Mouse (Mus musculus): Measurements from ENCODE around the gene Ifna9. TPM values are rescaled to one million over a fixed set of nuclear protein-coding genes. Genes with fewer than 3 reads are reported as not detected.
"Not testable (repeated sequence)": the region's sequence is repeated elsewhere in the genome, so short reads cannot be mapped to it uniquely, and the experiment has no call there.

Gene Ifna9
- not detected in 2 replicates for polyA plus RNA-seq (2015; fragmentation: Nextera tagmentation; extraction: Ambion mirVana)

DNA sequence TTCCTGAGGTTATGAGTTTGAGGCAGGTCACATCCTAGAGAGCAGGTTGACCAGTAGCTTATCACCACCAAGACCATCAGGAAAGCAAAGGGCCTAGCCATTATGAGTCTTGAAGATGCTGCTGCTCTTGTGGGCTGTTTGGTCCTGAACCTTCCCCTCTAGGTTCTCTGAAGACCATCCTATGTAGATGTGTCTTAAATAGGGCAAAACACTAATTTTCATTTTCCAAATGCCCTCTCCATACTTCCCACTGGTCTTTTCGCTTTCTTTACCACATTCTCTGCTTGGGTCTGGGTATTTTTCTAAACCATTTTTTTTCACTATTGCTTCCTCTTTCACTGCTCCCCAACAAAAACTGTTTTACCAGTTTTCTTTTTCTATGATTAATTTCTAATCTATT, at the start of gene Ifna9:
Gene Ifna9 (minus strand): TSS at position 101 of the 400 bp plus-strand sequence.
- H3K4me2 ChIP-seq (ENCODE audit: low read depth, low read length): no peak within 1 kb of the TSS
- no peaks in the 10 kb centered on the region for H3K9me3 ChIP-seq (replicated peaks; ENCODE audit: control insufficient read depth, low read length)
- no peak within 1 kb of the TSS for H3K27ac ChIP-seq (ENCODE audit: low read length)
- 73% methylated on average over 1 of the region's 1 CpGs for WGBS
- H3K9ac ChIP-seq (ENCODE audit: low read length): no peak within 1 kb of the TSS
- no peak for ATAC-seq (replicated peaks; ENCODE audit: extremely low read depth, insufficient read depth, low FRiP score)
- H3K36me3 ChIP-seq (ENCODE audit: control insufficient read depth, insufficient read depth): no peaks in the 10 kb centered on the region
- H3K27me3 ChIP-seq (ENCODE audit: control insufficient read depth, insufficient read depth, low read length): no peaks in the 10 kb centered on the region
- no peaks in the 10 kb centered on the region for H3K4me1 ChIP-seq (ENCODE audit: control insufficient read depth, insufficient read depth, low read length)
- no peak within 1 kb of the TSS for H3K4me3 ChIP-seq (ENCODE audit: low read length)

DNA sequence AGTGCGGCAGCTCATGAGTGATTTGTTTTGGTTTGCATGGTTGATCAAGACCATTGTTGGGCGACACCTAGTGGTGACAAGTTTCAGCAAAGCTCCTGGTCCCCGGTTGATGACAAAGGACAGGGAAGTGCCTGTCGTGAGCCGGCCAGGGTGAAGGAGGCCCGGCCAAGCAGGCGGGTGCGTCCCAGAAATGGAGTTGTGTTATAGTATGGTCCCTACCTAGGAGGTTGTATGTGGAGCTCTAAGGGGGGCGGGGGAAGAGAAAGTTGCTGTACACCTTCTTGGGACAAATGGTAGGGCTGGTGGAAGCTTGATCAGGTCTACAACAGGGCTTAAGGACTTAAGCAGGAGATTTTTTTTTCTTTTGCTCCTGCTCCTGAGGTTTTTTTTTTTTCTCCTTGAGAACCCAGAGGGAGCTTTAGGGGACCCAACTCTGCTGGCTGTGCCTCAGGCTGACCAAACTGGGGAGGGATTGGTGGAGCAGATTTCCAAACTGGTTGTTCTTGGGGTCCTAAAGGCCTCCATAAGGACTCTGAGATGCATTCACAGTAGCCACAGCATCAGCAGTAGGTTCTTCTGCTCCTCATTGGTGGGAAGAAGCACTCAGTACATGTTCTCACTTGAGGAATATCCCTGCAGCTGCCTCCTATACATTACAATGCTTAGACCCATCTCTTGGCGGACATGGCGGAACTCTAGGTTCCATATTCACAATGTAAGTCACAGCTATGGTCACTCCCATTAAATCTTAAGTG, 49.1 kb upstream of the Ifna9 start:
- Histone ChIP-seq H3K27ac (ENCODE audit: low read length) (no peak overlapping the region), H3K4me2 (ENCODE audit: low read depth, low read length) (peak overlapping the region; percentile 61), H3K27me3 (ENCODE audit: control insufficient read depth, insufficient read depth, low read length) (no peaks in the 10 kb centered on the region), H3K4me3 (ENCODE audit: low read length) (peak overlapping the region; percentile 58), H3K9ac (ENCODE audit: low read length) (peak overlapping the region; percentile 59), H3K36me3 (ENCODE audit: control insufficient read depth, insufficient read depth) (no peaks in the 10 kb centered on the region), H3K9me3 (replicated peaks; ENCODE audit: control insufficient read depth, low read length) (no peaks in the 10 kb centered on the region), H3K4me1 (ENCODE audit: control insufficient read depth, insufficient read depth, low read length) (no peaks in the 10 kb centered on the region)
- ATAC-seq (replicated peaks; ENCODE audit: extremely low read depth, insufficient read depth, low FRiP score): peak; percentile 89
- WGBS: 19% methylated on average over 11 of the region's 11 CpGs

DNA sequence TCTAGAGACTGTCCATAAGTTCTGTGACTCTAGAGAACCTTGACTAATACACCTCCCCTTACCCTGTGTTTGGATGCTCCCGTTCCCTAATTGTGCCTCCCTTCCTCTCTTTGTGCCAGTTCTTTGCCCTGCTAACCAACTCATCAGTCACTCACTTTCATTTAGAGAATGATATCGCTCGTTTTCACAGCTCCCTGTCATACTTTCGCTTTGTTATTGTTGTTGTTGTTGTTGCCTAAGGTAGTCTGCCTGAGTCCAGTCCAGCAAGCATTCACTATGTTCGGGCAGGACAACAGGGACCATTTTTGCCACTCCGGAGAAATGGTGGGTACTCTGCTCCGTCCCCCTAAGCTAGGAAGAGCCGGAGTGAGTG, 48.5 kb upstream of the Ifna9 start:
- Histone ChIP-seq H3K36me3 (ENCODE audit: control insufficient read depth, insufficient read depth) (no peaks in the 10 kb centered on the region), H3K27me3 (ENCODE audit: control insufficient read depth, insufficient read depth, low read length) (no peaks in the 10 kb centered on the region), H3K4me1 (ENCODE audit: control insufficient read depth, insufficient read depth, low read length) (no peaks in the 10 kb centered on the region), H3K27ac (ENCODE audit: low read length) (no peak overlapping the region), H3K9ac (ENCODE audit: low read length) (peak overlapping the region; percentile 59), H3K4me2 (ENCODE audit: low read depth, low read length) (peak overlapping the region; percentile 61), H3K9me3 (replicated peaks; ENCODE audit: control insufficient read depth, low read length) (no peaks in the 10 kb centered on the region), H3K4me3 (ENCODE audit: low read length) (peak overlapping the region; percentile 58)
- no peak for ATAC-seq (replicated peaks; ENCODE audit: extremely low read depth, insufficient read depth, low FRiP score)
- 45% methylated on average over 8 of the region's 8 CpGs for WGBS

DNA sequence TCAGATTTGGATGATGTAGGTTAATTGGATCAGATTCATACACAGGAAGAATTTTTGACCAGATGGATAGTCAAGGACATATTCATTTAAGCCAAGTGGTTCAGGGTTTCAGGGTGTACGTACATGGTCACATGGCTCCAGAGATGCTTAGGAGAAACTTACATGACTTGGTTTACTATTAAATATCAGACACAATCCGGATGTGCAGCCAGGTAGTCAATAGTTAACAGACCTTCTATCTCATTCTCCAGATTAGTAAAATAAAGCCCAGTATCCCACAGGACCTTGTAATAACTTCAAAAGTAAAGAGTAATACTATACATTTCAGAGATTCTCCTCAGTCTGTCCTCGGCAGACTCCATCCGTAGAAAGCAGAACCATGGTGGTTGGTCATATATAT, 42.1 kb upstream of the Ifna9 start, which contains the start of gene C87499:
Gene C87499 (minus strand): TSS at position 101 of the 400 bp plus-strand sequence.
- Histone ChIP-seq H3K4me3 (ENCODE audit: low read length) (no peak within 1 kb of the TSS), H3K4me1 (ENCODE audit: control insufficient read depth, insufficient read depth, low read length) (no peaks in the 10 kb centered on the region), H3K4me2 (ENCODE audit: low read depth, low read length) (no peak within 1 kb of the TSS), H3K27ac (ENCODE audit: low read length) (no peak within 1 kb of the TSS), H3K27me3 (ENCODE audit: control insufficient read depth, insufficient read depth, low read length) (no peaks in the 10 kb centered on the region), H3K9ac (ENCODE audit: low read length) (no peak within 1 kb of the TSS), H3K36me3 (ENCODE audit: control insufficient read depth, insufficient read depth) (no peaks in the 10 kb centered on the region), H3K9me3 (replicated peaks; ENCODE audit: control insufficient read depth, low read length) (no peaks in the 10 kb centered on the region)
- no peak for ATAC-seq (replicated peaks; ENCODE audit: extremely low read depth, insufficient read depth, low FRiP score)
- WGBS: 86% methylated on average over 4 of the region's 4 CpGs

DNA sequence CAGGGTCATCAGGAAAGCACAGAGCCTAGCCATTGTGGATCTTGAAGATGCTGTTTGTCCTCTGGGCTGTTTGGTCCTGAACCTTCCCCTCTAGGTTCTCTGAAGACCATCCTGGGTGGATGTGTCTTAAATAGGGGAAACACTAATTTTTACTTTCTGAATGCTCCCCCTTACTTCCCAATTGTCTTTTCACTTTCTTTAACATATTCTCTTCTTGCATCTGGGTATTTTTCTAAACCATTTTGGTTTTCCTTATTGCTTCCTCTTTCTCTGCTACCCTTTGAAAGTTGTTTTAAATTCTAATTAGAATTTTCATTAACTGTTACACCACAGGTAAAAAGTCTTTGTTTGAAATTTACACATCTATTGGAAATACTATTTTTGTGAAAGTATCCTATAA, 11.1 kb upstream of the Ifna9 start, which contains the start of gene Ifna12:
Gene Ifna12 (minus strand): TSS at position 101 of the 400 bp plus-strand sequence.
- H3K4me1 ChIP-seq (ENCODE audit: control insufficient read depth, insufficient read depth, low read length): no peaks in the 10 kb centered on the region
- no peak within 1 kb of the TSS for H3K9ac ChIP-seq (ENCODE audit: low read length)
- H3K9me3 ChIP-seq (replicated peaks; ENCODE audit: control insufficient read depth, low read length): no peaks in the 10 kb centered on the region
- no peak for ATAC-seq (replicated peaks; ENCODE audit: extremely low read depth, insufficient read depth, low FRiP score)
- no peak within 1 kb of the TSS for H3K4me2 ChIP-seq (ENCODE audit: low read depth, low read length)
- no peaks in the 10 kb centered on the region for H3K36me3 ChIP-seq (ENCODE audit: control insufficient read depth, insufficient read depth)
- no peak within 1 kb of the TSS for H3K4me3 ChIP-seq (ENCODE audit: low read length)
- no peak within 1 kb of the TSS for H3K27ac ChIP-seq (ENCODE audit: low read length)
- H3K27me3 ChIP-seq (ENCODE audit: control insufficient read depth, insufficient read depth, low read length): no peaks in the 10 kb centered on the region

DNA sequence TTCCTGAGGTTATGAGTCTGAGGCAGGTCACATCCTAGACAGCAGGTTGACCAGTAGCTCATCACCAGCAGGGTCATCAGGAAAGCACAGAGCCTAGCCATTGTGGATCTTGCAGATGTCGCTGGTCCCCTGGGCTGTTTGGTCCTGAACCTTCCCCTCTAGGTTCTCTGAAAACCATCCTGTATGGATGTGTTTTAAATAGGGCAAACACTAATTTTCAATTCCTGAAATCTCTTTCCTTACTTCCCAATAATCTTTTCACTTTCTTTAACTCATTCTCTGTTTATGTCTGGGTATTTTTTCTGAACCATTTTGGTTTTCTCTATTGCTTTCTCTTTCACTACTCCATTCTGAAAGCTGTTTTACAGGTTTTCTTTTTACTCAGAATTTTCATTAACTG, 20.5 kb downstream of the Ifna9 start, which contains the start of gene Ifna14:
Gene Ifna14 (minus strand): TSS at position 101 of the 400 bp plus-strand sequence.
- no peak within 1 kb of the TSS for H3K4me3 ChIP-seq (ENCODE audit: low read length)

DNA sequence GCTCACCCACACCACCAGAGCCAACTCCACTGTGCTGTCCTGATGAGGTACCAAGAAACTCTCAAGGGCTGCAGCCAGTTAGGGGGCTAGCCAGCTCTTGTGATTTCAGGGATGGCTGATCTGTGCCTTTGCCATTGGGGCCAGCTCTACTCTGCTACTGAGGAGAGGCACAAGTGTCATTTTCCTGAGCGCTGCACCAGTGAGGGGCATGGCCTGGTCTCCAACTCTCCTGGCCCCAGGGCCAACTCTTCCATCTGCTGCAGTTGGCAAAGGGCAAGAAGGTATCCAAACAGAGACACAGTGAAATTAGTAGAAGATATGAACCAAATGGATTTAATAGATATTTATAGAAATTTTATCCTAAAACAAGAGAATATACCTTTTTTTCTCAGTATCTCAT, 30.4 kb downstream of the Ifna9 start:
- Histone ChIP-seq H3K4me2 (ENCODE audit: low read depth, low read length) (no peak overlapping the region), H3K4me3 (ENCODE audit: low read length) (no peak overlapping the region), H3K27ac (ENCODE audit: low read length) (no peak overlapping the region), H3K27me3 (ENCODE audit: control insufficient read depth, insufficient read depth, low read length) (no peaks in the 10 kb centered on the region), H3K9me3 (replicated peaks; ENCODE audit: control insufficient read depth, low read length) (no peaks in the 10 kb centered on the region), H3K4me1 (ENCODE audit: control insufficient read depth, insufficient read depth, low read length) (no peaks in the 10 kb centered on the region), H3K36me3 (ENCODE audit: control insufficient read depth, insufficient read depth) (no peaks in the 10 kb centered on the region), H3K9ac (ENCODE audit: low read length) (no peak overlapping the region)
- 96% methylated on average over 1 of the region's 1 CpGs for WGBS
- ATAC-seq (replicated peaks; ENCODE audit: extremely low read depth, insufficient read depth, low FRiP score): no peak

More for the DNA sequence above, 20.5 kb downstream of the Ifna9 start, which contains the start of gene Ifna14:
- ATAC-seq (replicated peaks; ENCODE audit: extremely low read depth, insufficient read depth, low FRiP score): no peak
- H3K4me1 ChIP-seq (ENCODE audit: control insufficient read depth, insufficient read depth, low read length): no peaks in the 10 kb centered on the region
- no peaks in the 10 kb centered on the region for H3K9me3 ChIP-seq (replicated peaks; ENCODE audit: control insufficient read depth, low read length)
- H3K9ac ChIP-seq (ENCODE audit: low read length): no peak within 1 kb of the TSS
- H3K4me2 ChIP-seq (ENCODE audit: low read depth, low read length): no peak within 1 kb of the TSS
- H3K36me3 ChIP-seq (ENCODE audit: control insufficient read depth, insufficient read depth): no peaks in the 10 kb centered on the region
- 67% methylated on average over 1 of the region's 1 CpGs for WGBS
- no peak within 1 kb of the TSS for H3K27ac ChIP-seq (ENCODE audit: low read length)
- H3K27me3 ChIP-seq (ENCODE audit: control insufficient read depth, insufficient read depth, low read length): no peaks in the 10 kb centered on the region

DNA sequence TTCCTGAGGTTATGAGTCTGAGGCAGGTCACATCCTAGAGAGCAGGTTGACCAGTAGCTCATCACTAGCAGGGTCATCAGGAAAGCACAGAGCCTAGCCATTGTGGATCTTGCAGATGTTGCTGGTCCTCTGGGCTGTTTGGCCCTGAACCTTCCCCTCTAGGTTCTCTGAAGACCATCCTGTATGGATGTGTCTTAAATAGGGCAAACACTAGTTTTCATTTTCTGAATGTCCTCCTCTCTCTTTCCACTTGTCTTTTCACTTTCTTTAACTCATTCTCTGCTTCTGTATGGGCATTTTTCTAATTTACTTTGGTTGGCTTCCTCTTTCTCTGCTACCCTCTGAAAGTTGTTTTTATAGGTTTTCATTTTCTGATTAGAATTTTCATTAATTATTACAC, 34.0 kb downstream of the Ifna9 start, which contains the start of gene Ifna15:
Gene Ifna15 (minus strand): TSS at position 101 of the 400 bp plus-strand sequence.
- not testable (repeated sequence) for H3K27me3 ChIP-seq (ENCODE audit: control insufficient read depth, insufficient read depth, low read length); H3K9me3 ChIP-seq (replicated peaks; ENCODE audit: control insufficient read depth, low read length)

DNA sequence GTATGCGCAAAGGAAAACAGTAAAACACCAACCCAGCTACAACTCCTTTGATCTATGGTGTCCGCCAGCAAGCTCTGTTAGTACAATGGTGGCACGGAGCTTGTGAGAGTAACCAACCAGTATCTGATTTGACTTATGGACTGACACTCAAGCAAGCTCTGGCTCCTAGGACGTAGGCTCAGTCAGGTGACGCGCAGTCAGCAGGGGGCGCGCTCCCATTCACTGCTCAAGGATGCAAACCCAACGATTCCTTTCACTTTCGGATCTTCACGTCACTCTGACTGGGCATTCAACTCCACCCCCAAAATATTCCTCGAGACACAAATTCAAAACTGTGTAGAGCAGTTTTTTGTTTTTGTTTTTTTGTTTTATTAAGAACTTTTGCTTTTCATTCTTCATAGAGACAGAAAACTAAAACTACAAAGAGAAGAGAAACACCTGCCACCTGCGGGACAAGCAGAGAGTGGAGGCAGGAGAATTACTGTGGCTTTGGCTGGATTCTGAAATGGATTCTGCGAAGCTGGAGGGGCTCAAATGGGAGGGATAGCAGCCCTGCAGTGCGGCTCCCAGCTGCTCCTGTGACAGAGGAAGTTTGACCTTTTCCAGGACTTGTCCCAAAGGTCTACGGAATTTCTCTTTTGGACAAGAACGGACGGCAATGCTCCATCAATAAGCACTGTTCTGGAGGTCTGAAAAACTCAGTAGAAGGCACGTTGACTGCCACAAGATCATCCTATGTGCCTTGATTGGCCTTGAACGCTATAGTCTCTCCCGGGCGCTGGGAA, 41.8 kb downstream of the Ifna9 start:
- H3K9ac ChIP-seq (ENCODE audit: low read length): peak overlapping the region; percentile 65

More for the DNA sequence above, 34.0 kb downstream of the Ifna9 start, which contains the start of gene Ifna15:
- H3K4me3 ChIP-seq (ENCODE audit: low read length); H3K4me1 ChIP-seq (ENCODE audit: control insufficient read depth, insufficient read depth, low read length); ATAC-seq (replicated peaks; ENCODE audit: extremely low read depth, insufficient read depth, low FRiP score); H3K9ac ChIP-seq (ENCODE audit: low read length); H3K4me2 ChIP-seq (ENCODE audit: low read depth, low read length); H3K36me3 ChIP-seq (ENCODE audit: control insufficient read depth, insufficient read depth); H3K27ac ChIP-seq (ENCODE audit: low read length): not testable (repeated sequence)

More for the DNA sequence above, 41.8 kb downstream of the Ifna9 start:
- no peak overlapping the region for H3K27ac ChIP-seq (ENCODE audit: low read length)
- peak; percentile 75; the same call in 1 of the 2 replicates for ATAC-seq (replicated peaks; ENCODE audit: extremely low read depth, insufficient read depth, low FRiP score)
- peaks cover 4% of the 10 kb centered on the region for H3K4me1 ChIP-seq (ENCODE audit: control insufficient read depth, insufficient read depth, low read length)
- WGBS: 25% methylated on average over 22 of the region's 22 CpGs
- no peaks in the 10 kb centered on the region for H3K27me3 ChIP-seq (ENCODE audit: control insufficient read depth, insufficient read depth, low read length)
- no peaks in the 10 kb centered on the region for H3K36me3 ChIP-seq (ENCODE audit: control insufficient read depth, insufficient read depth)
- no peaks in the 10 kb centered on the region for H3K9me3 ChIP-seq (replicated peaks; ENCODE audit: control insufficient read depth, low read length)
- peak overlapping the region; percentile 80 for H3K4me2 ChIP-seq (ENCODE audit: low read depth, low read length)
- peak overlapping the region; percentile 54 for H3K4me3 ChIP-seq (ENCODE audit: low read length)

Data from heart, embryonic 16.5 days (tissue).